Mouse (Mus musculus) kidney, postnatal 14 days (tissue): ENCODE results near the gene Wiz.

Source experiments
- DNase-seq: peaks from one replicate; pipeline ENCODE4 v3.0.0; 2022; ENCODE audit warnings: mixed read lengths

Gene Wiz

GRCm38 (mm10) chr17:32348406-32348805, 40.8 kb downstream of the Wiz start:
- DNase-seq, result no peak

GRCm38 (mm10) chr17:32341102-32341501, 48.1 kb downstream of the Wiz start:
- DNase-seq, result no peak

- DNase-seq, result no peak
These were observed 49.1 kb downstream of the Wiz start for GRCm38 (mm10) chr17:32340110-32340509.

- DNase-seq, result no peak
These were observed 53.4 kb downstream of the Wiz start for GRCm38 (mm10) chr17:32335869-32336268.

- DNase-seq, result no peak
These were observed 54.3 kb downstream of the Wiz start for GRCm38 (mm10) chr17:32334921-32335320.

- DNase-seq, result no peak
These were observed 55.5 kb downstream of the Wiz start for GRCm38 (mm10) chr17:32333675-32334303.

GRCm38 (mm10) chr17:32327501-32327900, 61.7 kb downstream of the Wiz start:
- no peak for DNase-seq

GRCm38 (mm10) chr17:32322809-32323208, 66.4 kb downstream of the Wiz start:
- no peak for DNase-seq

- no peak for DNase-seq
These were observed 67.4 kb downstream of the Wiz start for GRCm38 (mm10) chr17:32321836-32322235.

- no peak for DNase-seq
These were observed 67.9 kb downstream of the Wiz start for GRCm38 (mm10) chr17:32321390-32321734.

- DNase-seq, result peak; percentile 99
These were observed 68.4 kb downstream of the Wiz start, which contains the start of gene Akap8 for GRCm38 (mm10) chr17:32320597-32321389. TSS of gene Akap8 (minus strand) at chr17:32321238.

GRCm38 (mm10) chr17:32319950-32320349, 69.3 kb downstream of the Wiz start:
- DNase-seq, result peak; percentile 11

GRCm38 (mm10) chr17:32317708-32318107, 71.5 kb downstream of the Wiz start:
- no peak for DNase-seq

- DNase-seq, result no peak
These were observed 72.2 kb downstream of the Wiz start for GRCm38 (mm10) chr17:32317032-32317431.

GRCm38 (mm10) chr17:32315560-32315959, 73.7 kb downstream of the Wiz start:
- DNase-seq, result no peak

GRCm38 (mm10) chr17:32313892-32314291, 75.3 kb downstream of the Wiz start:
- DNase-seq, result no peak

- no peak for DNase-seq
These were observed 76.4 kb downstream of the Wiz start for GRCm38 (mm10) chr17:32312801-32313200.

- DNase-seq, result no peak
These were observed 81.3 kb downstream of the Wiz start for GRCm38 (mm10) chr17:32307963-32308362.
